Mouse (Mus musculus): ENCODE data around the gene Depdc5.
"Not testable (repeated sequence)": the region's sequence is repeated elsewhere in the genome, so short reads cannot be mapped to it uniquely, and the experiment has no call there.

Gene Depdc5

DNA sequence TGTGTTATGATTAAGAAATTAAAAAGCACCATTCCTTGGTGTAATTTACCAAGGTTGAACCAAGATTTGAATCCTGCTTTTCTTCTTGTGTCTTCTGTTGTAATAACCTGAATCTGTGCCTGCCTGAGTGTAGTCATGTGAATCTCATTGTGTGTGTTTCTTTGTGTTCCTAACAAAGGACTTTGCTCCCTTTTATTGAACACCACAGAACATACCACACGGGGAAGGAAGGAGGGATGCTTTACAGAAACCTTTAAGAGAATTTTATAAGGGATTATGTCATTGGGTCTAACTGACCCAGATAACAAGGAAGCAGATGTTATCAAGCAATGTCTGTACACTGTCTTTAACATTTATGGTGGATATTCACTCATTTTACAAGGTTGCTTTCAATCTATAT is 44.0 kb downstream of the Depdc5 start:
- DNase-seq (ENCODE audit: low spot score) = no peak

GRCm38 (mm10) chr5:32914071-32914470 is 50.6 kb downstream of the Depdc5 start:
- no peak for DNase-seq (ENCODE audit: low spot score)

DNA sequence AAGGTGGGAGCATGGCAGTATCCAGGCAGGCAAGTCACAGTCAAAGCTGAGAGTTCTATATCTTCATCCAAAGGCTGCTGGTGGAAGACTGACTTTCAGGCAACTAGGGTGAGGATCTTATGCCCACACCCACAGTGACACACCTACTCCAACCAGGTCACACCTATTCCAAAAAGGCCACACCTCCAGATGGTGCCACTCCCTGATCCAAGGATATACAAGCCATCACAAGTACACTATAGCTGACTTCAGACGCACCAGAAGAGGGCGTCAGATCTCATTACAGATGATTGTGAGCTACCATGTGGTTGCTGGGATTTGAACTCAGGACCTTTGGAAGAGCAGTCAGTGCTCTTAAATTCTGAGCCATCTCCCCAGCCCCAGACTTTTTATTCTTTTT is 55.8 kb downstream of the Depdc5 start:
- not testable (repeated sequence) for DNase-seq (ENCODE audit: low spot score)

- no peak for DNase-seq (ENCODE audit: low spot score)
Observed at GRCm38 (mm10) chr5:32922906-32923305, 59.4 kb downstream of the Depdc5 start.

DNA sequence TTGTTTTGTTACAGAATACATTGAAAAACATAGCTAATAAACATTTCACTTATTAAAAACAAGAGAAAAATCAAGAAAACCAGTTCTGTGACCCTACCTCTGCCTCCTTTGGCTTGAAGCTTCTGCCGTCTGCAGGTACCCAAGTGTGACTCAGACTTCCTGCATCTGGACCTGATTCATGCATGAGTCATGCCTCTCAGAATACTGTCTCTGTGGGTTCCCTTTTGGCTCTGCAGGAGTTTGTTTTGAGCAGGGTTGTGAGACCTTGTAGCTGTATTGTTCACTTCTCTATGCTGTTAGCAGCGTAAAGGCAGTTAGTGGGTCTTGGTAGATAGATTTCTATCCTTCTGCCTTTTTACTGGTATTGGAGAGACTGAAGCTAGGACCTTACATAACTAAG is 67.3 kb downstream of the Depdc5 start:
- DNase-seq (ENCODE audit: low spot score) = peak; percentile 37

DNA sequence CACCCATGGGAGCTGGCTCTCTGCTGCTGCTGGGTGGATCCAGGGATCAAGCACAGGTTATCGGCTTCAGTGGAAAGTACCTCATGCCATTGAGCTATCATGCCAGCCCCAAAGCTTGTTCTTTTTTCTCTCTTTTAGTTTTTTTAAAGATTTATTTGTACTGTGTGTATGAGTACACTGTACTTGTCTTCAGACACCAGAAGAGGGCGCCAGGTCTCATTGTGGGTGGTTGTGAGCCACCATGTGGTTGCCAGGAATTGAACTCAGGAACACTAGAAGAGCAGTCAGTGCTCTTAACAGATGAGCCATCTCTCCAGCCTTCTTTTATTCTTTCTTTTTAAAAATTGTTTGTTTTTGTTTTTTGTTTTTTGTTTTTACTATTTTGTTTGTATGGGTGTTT is 71.2 kb downstream of the Depdc5 start:
- DNase-seq (ENCODE audit: low spot score) = no peak

DNA sequence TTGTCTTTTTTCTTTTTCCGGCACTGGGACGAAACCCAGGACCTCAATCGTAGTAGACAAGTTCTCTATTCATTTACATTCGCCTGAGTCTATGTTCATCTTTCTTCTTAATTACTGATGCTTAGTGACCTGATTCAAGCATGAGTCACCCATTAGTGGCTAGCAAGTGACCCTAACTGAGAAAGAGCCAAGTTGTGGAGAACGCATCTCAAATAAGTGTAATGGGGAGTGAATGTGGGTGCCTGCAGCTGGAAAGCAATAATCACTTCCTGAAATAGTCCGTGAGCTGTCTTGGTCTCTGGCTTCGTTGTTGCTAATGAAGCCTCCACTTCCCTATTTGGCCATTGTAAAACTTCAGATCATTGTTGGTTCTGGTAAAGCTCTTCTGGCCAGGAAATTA is 77.1 kb downstream of the Depdc5 start:
- no peak for DNase-seq (ENCODE audit: low spot score)

DNA sequence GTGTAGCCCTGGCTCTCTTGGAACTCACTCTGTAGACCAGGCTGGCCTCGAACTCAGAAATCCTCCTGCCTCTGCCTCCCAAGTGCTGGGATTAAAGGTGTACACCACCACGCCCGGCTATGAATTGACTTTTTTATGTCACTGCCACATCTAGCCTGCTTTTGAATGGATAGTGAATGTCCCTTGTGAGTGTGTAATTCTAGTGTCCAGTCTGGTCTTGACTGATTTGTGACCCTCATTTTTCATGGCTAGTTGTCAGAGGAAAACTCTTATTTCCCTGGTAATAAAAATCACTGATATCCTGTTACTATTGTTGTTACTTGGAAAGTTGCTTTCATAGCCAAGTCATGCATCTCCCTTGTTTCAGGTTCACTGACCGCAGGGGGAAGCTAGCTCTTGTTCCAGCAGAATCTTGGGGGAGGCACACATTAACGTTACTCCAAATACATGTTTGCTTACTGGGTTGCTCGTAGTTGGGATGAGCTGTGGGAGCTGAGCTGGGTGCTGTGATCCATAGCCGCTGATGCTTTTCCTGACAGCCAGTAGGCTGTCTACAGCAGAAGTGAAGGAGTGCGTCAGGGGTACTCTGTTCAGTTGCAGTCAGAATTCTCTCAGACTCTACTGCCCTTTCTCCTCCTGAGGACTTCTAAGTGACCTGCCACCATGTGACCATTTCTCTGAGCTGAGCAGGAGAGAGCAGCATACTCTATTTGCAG is 77.9 kb downstream of the Depdc5 start:
- DNase-seq (ENCODE audit: low spot score) = no peak

GRCm38 (mm10) chr5:32950077-32950476 is 86.6 kb downstream of the Depdc5 start:
- DNase-seq (ENCODE audit: low spot score) = no peak

- no peak for DNase-seq (ENCODE audit: low spot score)
Observed at GRCm38 (mm10) chr5:32950702-32951274, 87.3 kb downstream of the Depdc5 start.

GRCm38 (mm10) chr5:32955716-32956115 is 92.2 kb downstream of the Depdc5 start:
- DNase-seq (ENCODE audit: low spot score) = no peak

DNA sequence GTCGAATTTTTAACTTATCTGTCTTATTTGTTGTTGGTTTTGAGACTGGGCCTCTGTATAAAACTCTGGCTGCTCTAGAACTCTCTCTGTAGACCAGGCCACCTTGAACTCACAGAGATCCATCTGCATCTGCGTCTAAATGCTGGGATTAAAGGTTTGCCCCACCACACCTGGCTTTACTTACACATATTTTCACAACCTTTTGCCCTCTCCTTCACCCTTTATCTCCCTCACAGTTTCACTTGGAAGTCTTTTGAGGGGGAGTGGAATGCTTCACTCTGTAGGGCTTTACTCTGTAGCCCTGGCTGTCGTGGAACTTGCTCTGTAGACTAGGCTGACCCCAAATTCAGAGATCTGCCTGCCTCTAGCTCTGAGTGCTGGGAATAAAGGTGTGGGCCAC is 98.1 kb downstream of the Depdc5 start:
- no peak for DNase-seq (ENCODE audit: low spot score)

DNA sequence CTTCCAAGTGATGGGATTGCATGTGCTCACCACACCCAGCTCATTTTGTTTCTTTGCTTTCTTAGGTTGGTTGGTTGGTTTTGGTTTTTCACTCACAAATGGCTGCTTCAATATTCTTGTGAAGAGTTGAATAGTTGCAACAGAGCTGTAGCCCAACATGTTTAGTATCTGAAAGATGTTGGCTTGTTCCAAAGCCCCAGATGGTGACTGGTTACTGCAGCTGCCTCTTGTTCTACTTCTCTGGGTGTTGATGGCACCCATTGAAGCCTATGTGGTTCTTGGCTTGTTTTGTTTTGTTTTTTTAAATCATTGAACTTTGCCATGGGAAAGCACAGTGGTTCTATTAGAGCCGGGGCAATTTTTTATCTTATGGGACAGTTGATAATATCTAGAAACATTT is 99.1 kb downstream of the Depdc5 start:
- no peak for DNase-seq (ENCODE audit: low spot score)

DNA sequence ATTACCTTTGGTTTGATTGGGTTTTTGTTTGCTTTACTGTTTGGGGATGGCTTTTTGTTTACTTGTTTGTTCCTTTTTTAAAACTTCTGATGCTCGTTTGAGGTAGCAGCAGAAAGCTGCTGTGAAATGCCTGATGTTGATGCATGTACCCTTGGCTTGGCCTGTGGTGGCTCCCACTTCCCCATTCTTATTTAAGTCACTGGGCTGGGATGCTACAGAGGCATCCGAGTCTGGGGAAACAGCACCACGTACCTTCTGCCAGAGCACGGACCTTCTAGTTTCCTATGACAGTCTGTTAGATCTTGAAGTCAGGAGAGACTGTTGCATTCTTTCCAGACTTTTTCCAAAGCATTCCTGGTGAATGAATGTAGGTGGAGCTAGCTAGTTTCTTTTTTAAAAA is 113.0 kb downstream of the Depdc5 start:
- DNase-seq (ENCODE audit: low spot score) = no peak

- DNase-seq (ENCODE audit: low spot score) = no peak
Observed at GRCm38 (mm10) chr5:32977179-32977578, 113.7 kb downstream of the Depdc5 start.

DNA sequence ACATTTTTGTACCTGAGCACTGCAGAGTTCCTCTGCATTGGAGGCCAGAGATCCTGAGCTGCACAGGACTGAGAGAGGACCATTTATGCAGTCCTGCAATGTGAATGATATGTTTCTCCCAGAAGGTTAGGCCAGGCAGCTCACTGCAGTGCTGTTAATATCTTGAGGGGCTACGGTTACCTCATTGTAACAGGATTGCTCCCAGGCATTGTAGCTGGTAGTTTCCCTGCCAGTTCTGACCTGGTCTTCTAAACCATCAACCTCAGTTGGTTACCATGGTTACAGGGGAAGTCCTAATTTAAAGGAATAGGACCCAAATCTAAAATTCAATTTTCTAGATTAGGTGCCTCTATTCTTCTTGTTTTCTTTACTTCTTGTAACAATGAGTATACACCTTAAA is 121.9 kb downstream of the Depdc5 start:
- no peak for DNase-seq (ENCODE audit: low spot score)

- no peak for DNase-seq (ENCODE audit: low spot score)
Observed at GRCm38 (mm10) chr5:32987873-32988272, 124.4 kb downstream of the Depdc5 start.

- DNase-seq (ENCODE audit: low spot score) = no peak
Observed at GRCm38 (mm10) chr5:32989959-32990640, 126.6 kb downstream of the Depdc5 start.

- DNase-seq (ENCODE audit: low spot score) = peak; percentile 41
Observed at GRCm38 (mm10) chr5:32991152-32991551, 127.7 kb downstream of the Depdc5 start.

- no peak for DNase-seq (ENCODE audit: low spot score)
Observed at GRCm38 (mm10) chr5:32994471-32994870, 131.0 kb downstream of the Depdc5 start.

DNA sequence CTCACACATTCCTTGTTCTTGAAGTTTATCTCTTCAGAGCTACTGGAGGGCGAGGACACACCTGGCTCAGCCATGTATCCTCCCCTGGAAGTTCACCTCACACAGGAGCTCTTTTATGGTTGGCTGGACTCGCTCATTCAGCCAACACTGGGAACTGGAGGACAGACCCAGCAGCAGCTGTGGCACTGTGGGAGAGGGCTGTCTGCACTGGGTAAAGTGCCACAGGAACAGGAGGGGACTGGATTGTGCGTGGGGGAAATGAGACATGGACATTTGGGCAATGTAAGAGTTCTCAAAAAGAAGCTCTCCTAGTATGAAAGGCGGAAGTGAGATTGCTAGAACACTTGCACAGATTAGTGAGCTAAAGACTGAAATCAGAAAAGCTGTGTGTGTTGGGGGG is 132.3 kb downstream of the Depdc5 start:
- no peak for DNase-seq (ENCODE audit: low spot score)

- DNase-seq (ENCODE audit: low spot score) = no peak
Observed at GRCm38 (mm10) chr5:32996560-32996959, 133.1 kb downstream of the Depdc5 start.

GRCm38 (mm10) chr5:32997686-32998085 is 134.2 kb downstream of the Depdc5 start:
- DNase-seq (ENCODE audit: low spot score) = no peak
